Mouse (Mus musculus) liver, embryonic 14.5 days (tissue): ENCODE data around the gene Lysmd3.

Experiments used
- CTCF ChIP-seq: IDR thresholded peaks from 2 replicates; pipeline ENCODE4 v1.5.1; 2016; ENCODE audit warnings: antibody characterized with exemption, low read depth, control low read depth
- EP300 ChIP-seq: IDR thresholded peaks from 2 replicates; pipeline ENCODE4 v1.6.1; 2016; ENCODE audit warnings: antibody characterized with exemption, low read depth

DNA sequence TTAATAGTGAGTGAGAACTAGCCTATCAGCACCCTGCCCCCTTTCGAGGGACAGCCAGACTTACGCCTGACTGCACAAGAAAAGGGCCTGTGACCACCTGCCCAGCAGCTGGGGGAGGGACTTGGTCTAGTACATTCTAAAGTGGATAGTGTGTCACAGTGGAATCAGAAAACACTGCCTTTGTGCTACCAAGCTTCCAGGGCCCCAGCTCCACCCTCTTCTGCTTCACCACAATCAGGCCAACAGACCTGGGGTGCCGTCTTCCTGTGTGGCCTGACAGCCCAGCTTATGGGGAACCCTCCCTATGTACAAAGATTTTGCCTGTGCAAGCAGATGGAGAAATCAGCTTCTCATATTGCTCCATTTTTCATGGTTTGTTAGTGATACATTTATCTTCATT is 28.1 kb upstream of the Lysmd3 start:
- TF ChIP-seq CTCF = no peak
- TF ChIP-seq EP300 = no peak
